Mouse (Mus musculus): ENCODE results near the gene Gm21988.

Gene Gm21988

GRCm38 (mm10) chr11:70239541-70240279 lies at the start of gene Gm21988, which contains the start of gene Rnasek:
TSS of gene Gm21988 (minus strand) at chr11:70239830.
TSS of gene Rnasek (minus strand) at chr11:70239842.
- in situ Hi-C loops (cut with MboI; ENCODE audit: unreplicated experiment in 2 of 2): loop anchor here (25.0 kb wide), 3 partner anchors 273 to 523 kb away; partner anchors contain the start of genes Gltpd2 (in 2 of the 2), Tm4sf5 (in 2 of the 2), Vmo1 (in 2 of the 2) and 4930544D05Rik (in 1 of the 2)

- in situ Hi-C loops (cut with MboI; ENCODE audit: unreplicated experiment in 2 of 2): no loop called here
Observed at GRCm38 (mm10) chr11:70289236-70289635, 49.6 kb upstream of the Gm21988 start.

- in situ Hi-C loops (cut with MboI; ENCODE audit: unreplicated experiment in 2 of 2): no loop called here
Observed at GRCm38 (mm10) chr11:70288102-70288501, 48.5 kb upstream of the Gm21988 start.

DNA sequence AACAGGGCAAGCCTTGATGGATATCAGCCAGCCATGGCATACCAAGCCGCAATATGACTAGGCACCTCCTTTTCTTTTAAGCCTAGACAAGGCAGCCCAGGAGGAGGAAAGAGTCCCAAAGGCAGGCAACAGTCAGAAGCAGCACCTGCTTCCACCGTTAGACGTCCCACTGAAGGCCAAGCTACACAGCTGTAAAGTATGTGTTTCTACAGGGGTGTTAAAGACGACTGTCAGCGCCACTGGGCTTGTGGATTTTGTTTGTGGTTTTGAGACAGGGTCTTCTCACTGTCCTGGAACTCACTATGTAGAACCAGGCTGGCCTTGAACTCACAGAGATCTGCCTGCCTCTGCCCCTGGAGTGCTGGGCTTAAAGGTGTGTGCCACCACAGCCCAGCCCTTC lies 46.1 kb upstream of the Gm21988 start:
- in situ Hi-C loops (cut with MboI; ENCODE audit: unreplicated experiment in 2 of 2): no loop called here

GRCm38 (mm10) chr11:70284757-70285156 lies 45.1 kb upstream of the Gm21988 start:
- in situ Hi-C loops (cut with MboI; ENCODE audit: unreplicated experiment in 2 of 2): no loop called here

DNA sequence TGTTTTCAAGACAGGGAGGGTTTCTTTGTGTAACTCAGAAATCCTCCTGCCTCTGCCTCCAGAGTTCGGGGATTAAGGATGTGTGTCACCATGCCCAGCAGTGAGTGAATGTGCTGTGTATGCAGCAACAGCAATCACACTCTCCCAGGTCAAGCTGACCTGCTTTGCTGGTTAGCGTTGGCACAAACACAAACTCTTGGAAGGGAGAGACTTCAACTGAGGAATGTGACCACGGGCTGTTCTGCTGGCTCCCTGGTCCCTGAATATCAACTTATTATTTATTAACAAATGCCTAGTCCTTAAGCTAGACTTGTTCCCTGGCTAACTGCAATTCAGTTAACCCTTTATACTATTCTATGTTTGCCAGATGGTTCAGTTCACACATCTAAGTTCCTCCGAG lies 44.0 kb upstream of the Gm21988 start:
- in situ Hi-C loops (cut with MboI; ENCODE audit: unreplicated experiment in 2 of 2): no loop called here

DNA sequence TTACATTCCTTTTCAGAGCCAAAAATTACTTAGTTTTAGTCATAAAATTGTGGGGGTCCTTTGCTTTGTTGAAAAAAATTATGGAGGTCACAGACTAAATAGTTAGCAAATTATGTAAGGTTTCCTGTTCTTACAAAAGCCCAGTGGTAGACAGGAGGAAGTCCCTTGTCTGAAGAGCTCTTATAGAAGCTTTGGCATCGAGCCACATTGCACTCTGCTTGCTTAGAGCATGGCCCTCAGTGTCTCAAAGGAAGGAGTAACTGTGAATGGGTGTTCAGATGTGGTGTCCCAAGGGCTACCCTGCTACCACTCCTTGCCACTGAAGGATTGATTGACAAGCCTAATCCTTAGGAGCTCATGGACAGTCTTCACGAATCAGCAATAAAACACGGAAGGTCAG lies 40.8 kb upstream of the Gm21988 start:
- in situ Hi-C loops (cut with MboI; ENCODE audit: unreplicated experiment in 2 of 2): no loop called here

GRCm38 (mm10) chr11:70278961-70279360 lies 39.3 kb upstream of the Gm21988 start:
- in situ Hi-C loops (cut with MboI; ENCODE audit: unreplicated experiment in 2 of 2): no loop called here

DNA sequence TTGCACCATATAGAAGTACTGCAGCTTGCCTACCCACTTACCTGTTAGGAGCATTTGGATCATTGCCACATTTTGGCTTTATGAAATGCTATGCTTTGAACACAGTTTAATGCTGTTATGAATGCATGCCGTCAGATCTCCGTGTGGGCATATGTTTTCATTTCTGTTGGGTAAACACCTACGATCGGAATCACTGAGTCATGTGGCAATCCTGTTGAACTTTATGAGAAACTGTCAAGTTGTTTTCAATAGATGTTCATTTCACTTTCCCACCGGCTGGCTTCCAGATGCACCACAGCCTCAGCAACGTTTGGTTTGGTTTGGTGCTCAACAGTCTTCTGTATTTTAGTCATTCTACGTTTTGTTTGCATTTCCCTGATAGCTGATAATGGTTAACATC lies 32.0 kb upstream of the Gm21988 start:
- in situ Hi-C loops (cut with MboI; ENCODE audit: unreplicated experiment in 2 of 2): no loop called here

DNA sequence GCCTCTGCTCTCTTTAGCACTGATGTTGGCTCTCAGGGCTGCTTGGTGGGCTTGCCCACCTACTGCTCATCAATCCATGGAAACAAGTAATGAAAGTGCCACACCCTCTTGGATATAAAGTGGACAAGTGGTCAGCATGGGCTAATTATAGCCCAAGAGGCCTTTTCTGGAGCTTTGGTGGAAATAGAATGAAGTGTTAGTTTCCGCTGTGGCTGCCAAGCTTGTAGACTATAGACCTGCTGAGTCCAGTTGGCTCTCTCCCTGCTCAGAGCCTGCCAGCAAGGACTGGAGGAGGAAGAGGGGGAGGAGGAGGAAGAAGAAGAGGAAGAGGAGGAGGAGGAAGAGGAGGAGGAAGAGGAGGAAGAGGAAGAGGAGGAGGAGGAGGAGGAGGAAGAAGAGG lies 26.8 kb upstream of the Gm21988 start:
- in situ Hi-C loops (cut with MboI; ENCODE audit: unreplicated experiment in 2 of 2): no loop called here

- in situ Hi-C loops (cut with MboI; ENCODE audit: unreplicated experiment in 2 of 2): no loop called here
Observed at GRCm38 (mm10) chr11:70265819-70266218, 26.2 kb upstream of the Gm21988 start.

DNA sequence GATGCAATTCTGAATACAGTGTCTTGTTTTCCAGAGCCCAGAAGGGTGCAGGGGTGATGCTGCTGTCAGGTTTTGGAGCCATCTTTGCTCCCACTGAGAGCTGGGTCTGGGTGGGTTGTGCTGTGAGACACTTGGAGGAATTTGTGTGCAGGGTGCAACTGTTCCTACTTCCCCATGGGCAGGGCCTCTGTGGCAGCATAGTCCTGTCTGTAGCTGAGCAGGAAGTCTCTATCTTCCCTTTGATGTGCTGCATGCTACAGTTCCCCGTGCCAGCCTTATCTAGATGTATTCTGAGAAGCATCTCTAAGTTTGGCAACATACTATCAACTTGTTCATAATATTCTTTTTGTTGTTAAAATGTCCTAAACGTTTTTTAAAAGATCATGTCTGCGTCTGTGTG lies 25.6 kb upstream of the Gm21988 start:
- in situ Hi-C loops (cut with MboI; ENCODE audit: unreplicated experiment in 2 of 2): no loop called here

DNA sequence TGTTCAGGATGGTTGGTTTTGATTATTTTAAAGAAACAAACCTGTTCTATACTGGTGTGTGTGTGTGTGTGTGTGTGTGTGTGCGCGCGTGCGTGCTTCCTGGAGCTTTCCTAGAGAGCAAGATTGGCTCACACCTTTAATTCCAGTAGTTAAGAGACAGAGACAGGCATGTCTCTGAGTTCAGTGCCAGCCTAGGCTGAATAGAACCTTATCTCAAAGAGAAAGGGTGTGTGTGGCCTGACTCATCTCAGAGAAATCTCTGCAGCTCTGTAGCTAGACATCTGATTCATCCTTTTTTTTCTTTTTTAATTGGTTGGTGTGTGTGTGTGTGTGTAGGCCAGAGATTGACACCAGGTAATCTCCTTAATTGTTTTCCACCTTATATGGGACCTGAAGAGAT lies 19.4 kb upstream of the Gm21988 start:
- in situ Hi-C loops (cut with MboI; ENCODE audit: unreplicated experiment in 2 of 2): no loop called here

GRCm38 (mm10) chr11:70254931-70255531 lies 15.4 kb upstream of the Gm21988 start, which contains the start of gene Alox12:
TSS of gene Alox12 (minus strand) at chr11:70255353.
- in situ Hi-C loops (cut with MboI; ENCODE audit: unreplicated experiment in 2 of 2): no loop called here

GRCm38 (mm10) chr11:70254337-70254736 lies 14.7 kb upstream of the Gm21988 start:
- in situ Hi-C loops (cut with MboI; ENCODE audit: unreplicated experiment in 2 of 2): no loop called here

- in situ Hi-C loops (cut with MboI; ENCODE audit: unreplicated experiment in 2 of 2): no loop called here
Observed at GRCm38 (mm10) chr11:70251853-70252252, 12.2 kb upstream of the Gm21988 start.

DNA sequence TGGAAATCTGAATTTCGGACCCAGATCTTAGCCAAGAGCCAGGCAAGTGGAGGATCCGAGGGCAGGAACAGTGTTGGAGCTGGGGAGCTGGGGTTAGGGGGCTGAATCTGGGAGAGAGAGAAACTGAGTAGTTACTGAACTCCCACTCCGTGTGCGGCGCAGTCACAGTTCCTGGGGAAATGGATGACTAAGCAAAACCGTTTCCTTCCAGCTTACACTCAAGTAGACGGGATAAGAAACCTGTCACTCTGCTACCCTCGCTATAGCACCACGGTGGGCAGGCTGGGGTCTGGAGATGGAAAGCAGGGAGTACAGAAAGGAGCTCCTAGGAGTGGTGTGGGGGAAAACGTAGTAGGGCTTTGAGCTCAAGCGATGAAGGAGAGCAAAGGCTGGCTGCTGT lies 10.5 kb upstream of the Gm21988 start:
- in situ Hi-C loops (cut with MboI; ENCODE audit: unreplicated experiment in 2 of 2): no loop called here

DNA sequence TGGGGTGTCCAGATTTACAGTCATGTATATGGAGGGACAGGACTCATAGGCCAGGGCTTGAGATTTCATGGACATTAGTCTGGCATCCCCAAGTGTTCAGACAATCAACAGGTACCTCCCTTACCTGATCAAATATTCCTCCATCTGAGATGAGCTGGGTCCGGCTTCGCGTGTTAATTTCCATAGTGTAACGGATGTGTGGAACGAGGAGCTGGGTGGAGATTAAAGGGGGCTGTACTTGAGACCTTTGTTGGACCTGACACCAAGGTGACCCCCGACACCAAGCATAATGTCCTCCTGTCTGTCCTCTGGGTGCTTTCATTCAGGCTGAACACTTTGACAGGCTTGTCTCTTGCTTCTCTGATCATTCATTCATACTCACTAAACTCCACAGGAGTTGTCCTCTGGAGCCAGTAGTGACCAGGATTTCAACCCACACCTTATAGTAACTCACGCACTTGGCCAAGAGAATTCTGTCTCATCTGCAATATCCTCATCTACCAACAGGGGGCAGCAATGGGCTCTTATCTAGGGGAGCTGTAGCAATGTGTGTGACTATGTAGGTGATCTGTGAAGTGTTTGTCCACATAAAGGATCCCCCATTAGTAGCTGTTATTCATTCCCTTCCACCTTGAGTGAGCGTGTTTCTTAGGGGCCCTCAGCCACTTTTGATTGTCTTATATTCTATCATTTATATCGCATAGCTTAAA lies 7.7 kb upstream of the Gm21988 start:
- in situ Hi-C loops (cut with MboI; ENCODE audit: unreplicated experiment in 2 of 2): loop anchor here (5.0 to 25.0 kb wide), 4 partner anchors 60 to 515 kb away; partner anchors contain the start of genes Gltpd2 (in 2 of the 2), Tm4sf5 (in 2 of the 2), Vmo1 (in 2 of the 2) and 4930544D05Rik (in 1 of the 2)

- in situ Hi-C loops (cut with MboI; ENCODE audit: unreplicated experiment in 2 of 2): loop anchor here (25.0 kb wide), 3 partner anchors 270 to 520 kb away; partner anchors contain the start of genes Gltpd2 (in 2 of the 2), Tm4sf5 (in 2 of the 2), Vmo1 (in 2 of the 2) and 4930544D05Rik (in 1 of the 2)
Observed at GRCm38 (mm10) chr11:70242591-70242990, 3.0 kb upstream of the Gm21988 start.

- in situ Hi-C loops (cut with MboI; ENCODE audit: unreplicated experiment in 2 of 2): loop anchor here (25.0 kb wide), 3 partner anchors 273 to 523 kb away; partner anchors contain the start of genes Gltpd2 (in 2 of the 2), Tm4sf5 (in 2 of the 2), Vmo1 (in 2 of the 2) and 4930544D05Rik (in 1 of the 2)
Observed at GRCm38 (mm10) chr11:70238591-70239440, 814 bp downstream of the Gm21988 start.
